In the genomic region with DNA sequence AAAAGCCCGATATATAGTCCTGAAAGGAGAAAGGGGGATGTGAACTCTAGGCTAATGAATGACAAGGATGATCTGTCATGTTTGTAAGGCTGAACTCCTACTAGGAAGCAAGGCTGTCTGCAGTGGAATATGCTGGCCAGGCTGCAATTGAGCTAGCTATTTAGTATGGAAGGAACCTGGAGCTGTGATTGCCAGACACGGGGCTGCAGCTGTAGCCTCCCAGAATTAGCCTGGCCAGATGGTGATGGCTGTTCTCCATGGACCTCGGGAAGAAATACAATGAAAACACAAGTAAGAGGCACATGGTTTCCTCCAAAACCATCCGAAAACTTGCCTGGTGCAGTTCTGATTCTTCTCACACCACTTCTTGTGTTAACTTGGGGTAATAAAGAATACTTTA, we compare ENCODE assay signal across 22 mouse cellular contexts. TPM values are rescaled to one million over a fixed set of nuclear protein-coding genes. Genes with fewer than 3 reads are reported as not detected.
DNase-seq lines count a peak whose midpoint lies in the region.
"Had no signal": no experiment of that assay in that cellular context is flagged by ENCODE, and none has a peak within 500 bp of the region (broad histone marks: within the 10 kb centered on the region; RNA-seq: fewer than 3 reads in every experiment).

No protein-coding gene starts in this region.

- H3K4me3 ChIP-seq in embryonic facial prominence, embryonic 10.5 days: no peak overlapping the region
- H3K4me3 ChIP-seq: embryonic facial prominence, embryonic 15.5 days; limb, embryonic 15.5 days; megakaryocyte, embryonic 14.5 days; neural tube, embryonic 12.5 days had no signal

- H3K9me3 ChIP-seq in embryonic facial prominence, embryonic 10.5 days: no peaks in the 10 kb centered on the region
- H3K9me3 ChIP-seq: embryonic facial prominence, embryonic 15.5 days; limb, embryonic 15.5 days; megakaryocyte, embryonic 14.5 days; neural tube, embryonic 12.5 days had no signal

- H3K4me1 ChIP-seq in embryonic facial prominence, embryonic 10.5 days: peaks cover 3% of the 10 kb centered on the region; the same call in 1 of the 2 replicates
- H3K4me1 ChIP-seq: embryonic facial prominence, embryonic 15.5 days; limb, embryonic 15.5 days; megakaryocyte, embryonic 14.5 days; neural tube, embryonic 12.5 days had no signal

- no peaks in the 10 kb centered on the region for H3K36me3 ChIP-seq in embryonic facial prominence, embryonic 10.5 days (replicated peaks)
- H3K36me3 ChIP-seq: embryonic facial prominence, embryonic 15.5 days; limb, embryonic 15.5 days; neural tube, embryonic 12.5 days had no signal

- 60% methylated on average over 4 of the region's 4 CpGs for WGBS in embryonic facial prominence, embryonic 10.5 days

- peak; percentile 19 to 37 for DNase-seq in frontal cortex, adult 2 months (ENCODE audit: extremely low spot score in 1 of 2, low spot score in 1 of 2)
- DNase-seq in frontal cortex, postnatal 25 days (ENCODE audit: low spot score in 2 of 2): no peak
- peak; percentile 36 to 79 for DNase-seq in left cerebral cortex, postnatal 25 days (ENCODE audit: low spot score in 2 of 2)
- DNase-seq in left cerebral cortex, postnatal 4 days: no peak
- peak; percentile 27 for DNase-seq in embryonic facial prominence, embryonic 10.5 days (ENCODE audit: low spot score)
- DNase-seq in right cerebral cortex, postnatal 25 days: peak; percentile 43
- no peak for DNase-seq in adipocyte (ENCODE audit: low spot score)
- DNase-seq: adrenal gland, postnatal 25 days; cerebellum, adult 9-10 months; gastrocnemius, postnatal 25 days; kidney, adult 8-10 months; kidney, postnatal 25 days; lung, postnatal 14 days; thymus, adult 18-20 months had no signal

- H3K27ac ChIP-seq in embryonic facial prominence, embryonic 10.5 days (replicated peaks): no peak overlapping the region
- H3K27ac ChIP-seq: embryonic facial prominence, embryonic 15.5 days; limb, embryonic 15.5 days; neural tube, embryonic 12.5 days had no signal

- intact Hi-C loops in left cerebral cortex, postnatal 25 days (cut with DNase I): no loop called here
- intact Hi-C loops in left cerebral cortex, postnatal 4 days (cut with DNase I): no loop called here

- H3K27me3 ChIP-seq in embryonic facial prominence, embryonic 10.5 days (replicated peaks; ENCODE audit: low read depth, poor library complexity, severe bottlenecking): no peaks in the 10 kb centered on the region
- H3K27me3 ChIP-seq: embryonic facial prominence, embryonic 15.5 days; limb, embryonic 15.5 days; megakaryocyte, embryonic 14.5 days; neural tube, embryonic 12.5 days; Patski had no signal

RNA-seq across cellular contexts. Expression of gene Synpr, which starts 51.6 kb away (rescaled TPM):
- 334 and 350 TPM in 2 replicates for polyA plus RNA-seq in frontal cortex, adult 2 months (2012; rRNA removed)
- 100 to 1,000 TPM; 113 to 142 TPM for total RNA-seq in left cerebral cortex, postnatal 25 days (2021)
- 10 to 100 TPM; 56.7 to 59.8 TPM for total RNA-seq in left cerebral cortex, postnatal 4 days (2021)
- polyA plus RNA-seq in embryonic facial prominence, embryonic 10.5 days (2016; fragmentation: Nextera tagmentation; extraction: Ambion mirVana): 3.7 TPM in 2 replicates
- total RNA-seq: gastrocnemius, postnatal 25 days; monocyte, adult 5-6 weeks had no signal
- polyA plus RNA-seq: activated CD4-positive, CD25-positive, alpha-beta regulatory T cell, adult 4 months; small intestine, adult 2 months had no signal

Comparison
In these comparisons a context has a peak if more than half of its experiments do, and no peak if none do; other contexts are left out.
1. DNase-seq: peak in frontal cortex, adult 2 months (2 of 2), left cerebral cortex, postnatal 25 days (2 of 2), embryonic facial prominence, embryonic 10.5 days (single experiment) and right cerebral cortex, postnatal 25 days (single experiment); none in frontal cortex, postnatal 25 days (0 of 2), left cerebral cortex, postnatal 4 days (single experiment) and adipocyte (single experiment).